Mouse (Mus musculus) heart, adult 2 months (tissue): Measurements from ENCODE around the gene Slc22a20.

Experiments
- CTCF ChIP-seq: fragments of 200-600 bp; IDR thresholded peaks from 2 replicates; pipeline ENCODE4 v1.8.1; 2022; ENCODE audit warnings: antibody characterized with exemption, mild to moderate bottlenecking, moderate library complexity
- POLR2A ChIP-seq: fragments of 200-500 bp; IDR thresholded peaks from 2 replicates; pipeline ENCODE4 v1.6.1; 2011; ENCODE audit warnings: mild to moderate bottlenecking, low read depth, low read length, control low read depth; ENCODE audit not compliant: insufficient read depth

DNA sequence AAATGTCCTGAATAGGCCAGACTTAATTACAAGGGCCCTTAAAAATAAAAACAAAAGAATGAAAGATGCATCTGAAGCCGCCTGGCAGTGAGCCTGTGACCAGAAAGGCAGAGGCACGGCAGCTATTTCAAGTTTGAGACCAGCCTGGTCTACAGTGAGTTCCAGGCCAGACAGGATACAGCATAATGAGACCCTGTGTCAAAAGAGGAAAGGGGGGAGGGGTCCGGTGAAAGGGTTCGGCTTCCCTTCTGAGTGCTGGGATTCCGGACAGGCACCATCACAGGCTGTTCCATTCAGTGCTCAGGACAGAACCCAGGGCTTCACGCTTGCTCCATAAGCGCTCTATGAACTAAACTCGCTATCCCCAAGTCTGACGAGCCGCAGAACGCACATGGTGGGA, 58.9 kb downstream of the Slc22a20 start:
- TF ChIP-seq POLR2A: no peak
- no peak for TF ChIP-seq CTCF
